Mouse (Mus musculus) heart, embryonic 14.5 days (tissue): Measurements from ENCODE around the gene Sgms1. TPM values are rescaled to one million over a fixed set of nuclear protein-coding genes. Genes with fewer than 3 reads are reported as not detected.
"Not testable (repeated sequence)": the region's sequence is repeated elsewhere in the genome, so short reads cannot be mapped to it uniquely, and the experiment has no call there.

Experiments used
- ATAC-seq: fragments of 200-750 bp; cut with Nextera tagmentation; 2 replicates; pipeline ENCODE4 v1.8.0; 2017; ENCODE audit warnings: low read depth, moderate TSS enrichment; ENCODE audit not compliant: insufficient number of reproducible peaks, insufficient read depth, low FRiP score
- H3K27ac ChIP-seq, 2 experiments: fragments of 200-500 bp in 1 of 2; fragments of 300-500 bp in 1 of 2; sonication (generic) in 1 of 2; replicated peaks in 1 of 2; 2 replicates each; pipeline ENCODE4 v1.5.1; 2012 to 2014; ENCODE audit warnings: low read depth in 2 of 2, low read length in 2 of 2, control low read depth in 1 of 2, mild to moderate bottlenecking in 1 of 2, mixed read lengths in 1 of 2; ENCODE audit not compliant: control insufficient read depth in 1 of 2, insufficient read depth in 1 of 2
- H3K27me3 ChIP-seq: fragments of 300-500 bp; sonication (generic); 2 replicates; pipeline ENCODE4 v1.6.1; 2014; ENCODE audit warnings: mild to moderate bottlenecking, low read length, control low read depth; ENCODE audit not compliant: control insufficient read depth, insufficient read depth
- H3K36me3 ChIP-seq: fragments of 300-500 bp; sonication (generic); 2 replicates; pipeline ENCODE4 v1.6.1; 2014; ENCODE audit warnings: mild to moderate bottlenecking, control low read depth, low read length, mixed read lengths; ENCODE audit not compliant: control insufficient read depth, insufficient read depth
- H3K4me1 ChIP-seq, 2 experiments: fragments of 200-500 bp in 1 of 2; fragments of 300-500 bp in 1 of 2; sonication (generic) in 1 of 2; 2 replicates each; pipeline ENCODE4 v1.6.1; 2012 to 2014; ENCODE audit warnings: low read length in 2 of 2, control low read depth in 1 of 2, mixed read lengths in 1 of 2; ENCODE audit not compliant: control insufficient read depth in 2 of 2, insufficient read depth in 2 of 2
- H3K4me2 ChIP-seq: fragments of 300-500 bp; sonication (generic); 2 replicates; pipeline ENCODE4 v1.6.1; 2014; ENCODE audit warnings: mild to moderate bottlenecking, low read length
- H3K4me3 ChIP-seq, 2 experiments: fragments of 200-500 bp in 1 of 2; fragments of 300-500 bp in 1 of 2; sonication (generic) in 1 of 2; 2 replicates each; pipeline ENCODE4 v1.5.1; 2012 to 2014; ENCODE audit warnings: low read length in 2 of 2, mild to moderate bottlenecking in 2 of 2, control low read depth in 1 of 2, low read depth in 1 of 2, moderate library complexity in 1 of 2; ENCODE audit not compliant: control insufficient read depth in 1 of 2, insufficient read depth in 1 of 2
- H3K9ac ChIP-seq: fragments of 300-500 bp; sonication (generic); 2 replicates; pipeline ENCODE4 v1.6.1; 2014; ENCODE audit warnings: mild to moderate bottlenecking, low read length
- H3K9me3 ChIP-seq: fragments of 300-500 bp; sonication (generic); 2 replicates; pipeline ENCODE4 v1.6.1; 2016; ENCODE audit warnings: low read length, control low read depth; ENCODE audit not compliant: control insufficient read depth
- WGBS: fragments of 180-500 bp; shearing (Covaris S2); extraction: QIAGEN DNeasy Blood & Tissue Kit; methylation state at CpG from one replicate; pipeline ENCODE4 v1.1.7; 2014; 5-methylcytosine and 5-hydroxymethylcytosine counted together
- polyA plus RNA-seq: library from polyadenylated mRNA; unstranded; fragments of >200 nt; fragmentation: Nextera tagmentation; extraction: Ambion mirVana; gene quantifications from 2 replicates; pipeline ENCODE4 v1.2.1, GENCODE M21; 2014

Sgms1 gene
- polyA plus RNA-seq, 1 experiment from 2014 or later: 41.3 TPM

DNA sequence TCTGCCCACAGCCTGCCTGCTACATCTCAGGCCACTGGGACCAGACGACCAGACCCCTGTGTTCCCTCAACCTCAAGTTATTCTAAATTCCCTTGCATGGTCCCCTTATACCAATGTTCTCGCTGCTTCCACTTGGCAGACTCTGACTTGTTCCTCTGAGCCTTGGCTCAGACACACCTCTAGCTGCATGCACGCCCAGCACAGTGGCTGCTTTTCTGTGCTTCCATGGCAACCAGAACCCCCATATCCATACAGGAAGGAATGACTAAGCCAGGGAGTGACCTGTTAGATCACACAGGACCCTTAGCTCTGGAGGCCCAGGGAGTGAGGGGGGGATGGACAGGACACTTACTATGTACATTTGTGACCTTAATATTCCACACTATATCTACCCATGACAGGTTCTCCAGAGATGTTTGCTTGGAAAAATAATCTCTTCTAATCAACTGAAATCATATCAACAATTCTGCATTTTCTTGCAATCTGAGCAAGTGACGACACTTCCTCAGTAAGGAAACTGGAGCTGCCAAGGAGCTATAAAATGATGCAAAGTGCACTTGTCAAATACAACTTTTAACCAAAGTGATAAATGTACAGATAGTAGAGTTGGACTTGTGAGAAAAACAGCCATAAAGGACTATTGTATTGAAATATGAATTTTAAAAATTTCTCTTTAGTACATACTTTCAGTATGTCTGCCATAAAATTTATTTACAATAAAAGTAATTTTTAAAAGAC is 252.5 kb downstream of the Sgms1 start:
- Histone ChIP-seq H3K4me1 (peaks cover 17 to 30% of the 10 kb centered on the region in 2 experiments), H3K27me3 (no peaks in the 10 kb centered on the region), H3K36me3 (0 out of 2 replicates have a peak, but pooled peaks cover 7% of the 10 kb centered on the region), H3K4me3 (no peak overlapping the region), H3K9ac (no peak overlapping the region), H3K9me3 (no peaks in the 10 kb centered on the region), H3K27ac (peak overlapping the region; percentile 22 to 33; a peak in 3 of 4 replicates), H3K4me2 (no peak overlapping the region)
- 32% methylated on average over 4 of the region's 4 CpGs for WGBS
- ATAC-seq: peak; percentile 87

DNA sequence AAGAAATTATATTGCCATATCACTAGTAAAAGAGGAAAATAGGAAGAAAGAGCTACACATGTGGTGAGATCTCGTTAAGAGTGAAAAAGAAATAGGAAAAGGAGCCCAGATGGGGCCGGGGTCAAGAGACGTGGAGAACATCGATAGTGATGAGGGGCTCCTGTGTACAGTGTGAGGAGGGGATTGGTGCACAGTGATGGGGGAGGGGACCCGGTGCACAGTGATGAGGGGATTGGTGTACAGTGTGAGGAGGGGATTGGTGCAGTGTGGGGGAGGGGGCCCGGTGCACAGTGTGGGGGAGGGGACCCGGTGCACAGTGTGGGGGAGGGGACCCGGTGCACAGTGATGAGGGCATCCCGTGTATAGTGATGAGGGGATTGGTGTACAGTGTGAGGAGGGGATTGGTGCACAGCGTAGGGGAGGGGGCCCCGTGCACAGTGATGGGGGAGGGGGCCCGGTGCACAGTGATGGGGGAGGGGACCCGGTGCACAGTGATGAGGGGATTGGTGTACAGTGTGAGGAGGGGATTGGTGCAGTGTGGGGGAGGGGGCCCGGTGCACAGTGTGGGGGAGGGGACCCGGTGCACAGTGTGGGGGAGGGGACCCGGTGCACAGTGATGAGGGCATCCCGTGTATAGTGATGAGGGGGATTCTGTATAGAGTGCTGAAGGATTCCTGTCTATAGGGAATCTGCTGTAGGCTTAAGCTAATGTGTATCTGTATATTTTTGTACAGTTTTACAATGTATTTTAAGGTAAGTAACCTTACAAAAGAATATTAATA is 257.6 kb downstream of the Sgms1 start:
- not testable (repeated sequence) for H3K9me3 ChIP-seq, H3K4me3 ChIP-seq, ATAC-seq, H3K9ac ChIP-seq, H3K27ac ChIP-seq, H3K27me3 ChIP-seq, H3K4me2 ChIP-seq
- Histone ChIP-seq H3K36me3 (peaks cover 16% of the 10 kb centered on the region), H3K4me1 (peaks cover 5 to 10% of the 10 kb centered on the region in 2 experiments)
- 88% methylated on average over 13 of the region's 17 CpGs for WGBS

DNA sequence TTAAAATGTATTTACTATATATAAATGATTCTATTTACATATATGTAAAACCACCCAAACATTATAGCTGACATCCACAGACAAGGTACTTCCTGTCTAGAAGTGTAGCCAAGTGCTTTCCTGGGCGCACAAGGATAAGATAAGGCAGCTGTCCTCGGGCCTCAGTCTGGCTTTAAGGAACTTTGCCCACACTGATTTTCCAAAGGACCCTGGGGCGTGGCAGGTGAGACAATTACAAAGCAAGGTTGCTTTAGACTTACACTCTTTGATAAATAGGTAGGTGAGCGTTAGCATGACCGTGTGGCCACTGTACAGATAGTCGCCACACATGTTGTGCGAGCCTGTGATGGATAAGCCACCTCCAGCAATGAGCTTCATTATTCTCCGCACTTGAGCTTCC is 260.2 kb downstream of the Sgms1 start:
- Histone ChIP-seq H3K27ac (no peak overlapping the region), H3K9me3 (no peaks in the 10 kb centered on the region), H3K27me3 (no peaks in the 10 kb centered on the region), H3K4me3 (no peak overlapping the region), H3K4me2 (no peak overlapping the region), H3K4me1 (peaks cover 0 to 2% of the 10 kb centered on the region in 2 experiments; a peak in 2 of 4 replicates), H3K36me3 (peaks cover 37% of the 10 kb centered on the region), H3K9ac (no peak overlapping the region)
- ATAC-seq: no peak
- WGBS: 70% methylated on average over 8 of the region's 8 CpGs

DNA sequence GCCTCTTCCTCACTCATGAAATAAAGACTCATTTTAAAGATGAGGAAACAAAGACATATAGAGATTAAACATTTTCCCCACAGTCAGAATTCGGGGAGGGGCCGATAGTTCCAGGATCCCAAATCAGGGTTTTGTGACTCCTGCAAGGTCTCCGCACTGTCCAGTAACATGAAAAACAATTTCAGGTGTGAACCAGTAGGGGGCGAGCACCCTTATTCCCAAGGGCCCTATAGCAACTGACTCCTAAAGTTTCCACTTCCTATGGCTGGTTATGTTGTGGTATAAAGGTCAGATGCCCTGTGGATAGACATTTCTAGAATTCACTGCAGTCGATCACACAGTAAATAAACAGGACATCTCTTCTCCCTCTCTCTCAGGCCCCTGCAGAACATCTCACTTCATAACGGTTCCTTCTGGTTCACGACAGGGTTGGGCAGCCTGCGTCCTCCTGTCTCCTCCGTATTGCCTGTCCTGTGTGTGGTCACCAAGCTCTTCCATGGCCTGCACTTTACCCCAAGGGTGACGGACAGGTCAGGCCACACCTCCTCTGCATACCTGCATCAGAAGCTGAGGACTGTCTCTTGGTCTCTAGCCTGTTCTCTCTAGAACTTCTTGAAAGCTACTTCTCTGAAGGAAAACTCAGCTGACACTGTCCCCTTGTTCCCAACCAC is 262.2 kb downstream of the Sgms1 start:
- Histone ChIP-seq H3K4me3 (no peak overlapping the region), H3K27ac (no peak overlapping the region), H3K4me2 (no peak overlapping the region), H3K9me3 (no peaks in the 10 kb centered on the region), H3K9ac (no peak overlapping the region), H3K4me1 (peaks cover 0 to 2% of the 10 kb centered on the region in 2 experiments; a peak in 2 of 4 replicates), H3K27me3 (no peaks in the 10 kb centered on the region), H3K36me3 (peaks cover 44% of the 10 kb centered on the region)
- whole genome bisulfite sequencing: 75% methylated on average over 10 of the region's 10 CpGs
- no peak for ATAC-seq

DNA sequence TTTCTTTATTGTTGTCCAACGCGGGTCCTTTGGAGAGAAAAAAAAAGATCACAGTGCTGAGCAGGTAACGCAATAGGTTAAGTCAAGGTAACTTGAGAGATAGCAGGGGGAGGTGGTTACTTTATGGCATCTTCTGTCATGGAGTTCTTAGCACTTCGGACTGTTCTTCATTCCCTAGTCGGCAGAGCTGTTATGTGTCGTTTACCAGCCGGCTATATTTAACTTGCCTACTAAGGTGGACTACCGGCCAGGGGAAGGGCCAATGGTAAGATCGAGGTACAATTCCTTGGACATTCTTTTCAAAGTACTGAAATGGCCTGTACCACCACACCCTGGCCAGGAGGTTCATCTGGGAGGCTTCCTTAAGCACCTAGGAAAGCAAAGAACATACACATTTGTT is 265.4 kb downstream of the Sgms1 start:
- Histone ChIP-seq H3K27ac (no peak overlapping the region), H3K36me3 (peaks cover 52% of the 10 kb centered on the region), H3K4me1 (peaks cover 0 to 2% of the 10 kb centered on the region in 2 experiments; a peak in 2 of 4 replicates), H3K27me3 (no peaks in the 10 kb centered on the region), H3K4me3 (no peak overlapping the region), H3K9me3 (no peaks in the 10 kb centered on the region), H3K4me2 (no peak overlapping the region), H3K9ac (no peak overlapping the region)
- ATAC-seq: no peak
- WGBS: 64% methylated on average over 9 of the region's 9 CpGs

DNA sequence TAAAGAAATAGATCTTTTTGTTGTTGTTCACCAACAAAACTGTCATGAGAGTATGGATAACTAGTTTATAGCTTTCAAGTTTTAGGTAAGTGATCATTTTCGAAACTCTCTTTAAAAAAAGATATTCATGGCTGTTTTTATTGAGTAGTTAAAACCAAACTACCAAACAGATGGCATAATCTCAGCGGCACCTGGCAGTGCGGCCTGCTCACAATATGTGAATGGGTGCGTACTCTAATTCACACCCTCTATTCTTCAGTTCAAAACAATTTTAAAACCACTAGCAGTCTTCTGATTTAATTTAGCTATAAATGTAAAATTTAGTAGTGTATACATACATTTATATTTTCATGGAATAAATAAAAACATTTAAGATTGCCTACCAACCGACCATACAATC is 266.3 kb downstream of the Sgms1 start:
- no peaks in the 10 kb centered on the region for H3K9me3 ChIP-seq

DNA sequence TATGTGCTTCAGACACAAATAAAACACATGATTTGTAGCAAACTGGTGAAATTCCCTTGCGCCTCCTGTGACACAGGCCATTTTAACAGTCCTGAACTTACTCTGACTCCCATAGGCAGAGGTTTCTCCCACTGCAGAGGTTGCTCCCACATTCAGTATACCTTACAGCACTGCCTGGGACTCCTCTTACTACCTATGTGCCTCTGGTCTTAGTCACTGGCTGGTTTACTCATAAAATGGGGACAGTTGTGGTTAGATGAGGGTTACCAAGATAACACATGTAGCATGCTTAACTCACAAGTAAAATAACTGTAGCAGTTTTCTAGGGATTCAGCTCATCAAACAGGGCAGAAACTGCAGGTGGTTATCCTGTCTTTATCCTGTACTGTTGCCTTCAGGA is 268.7 kb downstream of the Sgms1 start:
- no peak overlapping the region for H3K27ac ChIP-seq
- no peak for ATAC-seq
- peaks cover 33% of the 10 kb centered on the region for H3K36me3 ChIP-seq
- H3K9me3 ChIP-seq: no peaks in the 10 kb centered on the region
- no peak overlapping the region for H3K4me3 ChIP-seq
- WGBS: 85% methylated on average over 1 of the region's 1 CpGs
- H3K27me3 ChIP-seq: no peaks in the 10 kb centered on the region
- no peak overlapping the region for H3K9ac ChIP-seq
- H3K4me2 ChIP-seq: no peak overlapping the region
- H3K4me1 ChIP-seq: no peaks in the 10 kb centered on the region; a peak in 1 of 4 replicates

More for the DNA sequence above, 266.3 kb downstream of the Sgms1 start:
- no peak overlapping the region for H3K4me3 ChIP-seq
- 96% methylated on average over 5 of the region's 5 CpGs for WGBS
- H3K9ac ChIP-seq: no peak overlapping the region
- H3K4me2 ChIP-seq: no peak overlapping the region
- no peak overlapping the region for H3K27ac ChIP-seq
- no peaks in the 10 kb centered on the region for H3K27me3 ChIP-seq
- H3K4me1 ChIP-seq: peaks cover 0 to 2% of the 10 kb centered on the region in 2 experiments; a peak in 2 of 4 replicates
- ATAC-seq: no peak
- peaks cover 43% of the 10 kb centered on the region for H3K36me3 ChIP-seq
